Mouse (Mus musculus): ENCODE measurements at regions not wholly inside any gene's neighbourhood (a gene's known extent, or its start where the extent isn't known, plus 50 kb on each side); places are given as distances from the start of the nearest gene placed in this dataset.
A peak's percentile ranks its signal among the peaks of the same experiment; 100 is the strongest.

DNA sequence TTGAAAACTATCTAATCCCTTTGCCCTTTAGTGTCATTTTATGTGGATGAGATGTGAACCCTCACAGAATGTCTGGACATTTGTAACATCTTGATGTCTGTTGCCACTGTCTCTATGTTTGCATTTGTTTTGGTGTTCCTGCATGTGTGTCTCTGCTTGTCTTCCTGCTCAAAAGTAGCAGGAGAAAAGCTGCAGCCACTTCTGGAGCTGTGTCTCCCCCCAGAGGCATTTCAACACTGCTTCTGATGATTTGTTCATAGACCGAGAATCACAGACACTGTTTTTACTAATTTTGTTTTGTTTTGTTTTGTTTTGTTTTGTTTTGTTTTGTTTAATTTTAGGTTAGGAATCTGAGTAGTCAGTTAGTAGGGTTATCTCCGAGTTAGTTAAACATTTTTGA, 883.8 kb downstream of the Gbe1 start:
- ATAC-seq (no peak), DNase-seq (no peak)
- Histone ChIP-seq H3K36me3 (replicated peaks; ENCODE audit: insufficient read depth, low read length) (no peaks in the 10 kb centered on the region), H3K4me3 (ENCODE audit: low read depth, low read length) (no peak overlapping the region), H3K27me3 (ENCODE audit: insufficient read depth, low read length) (no peaks in the 10 kb centered on the region), H3K4me1 (ENCODE audit: insufficient read depth) (no peaks in the 10 kb centered on the region), H3K27ac (ENCODE audit: low read depth) (no peak overlapping the region), H3K9me3 (ENCODE audit: low read length) (no peaks in the 10 kb centered on the region), H3K9ac (replicated peaks) (no peak overlapping the region), H3K4me2 (ENCODE audit: low read depth, low read length) (no peak overlapping the region)
- TF ChIP-seq CTCF (IDR thresholded peaks at IDR 0.05; ENCODE audit: low read depth) (no peak), EP300 (IDR thresholded peaks at IDR 0.05; ENCODE audit: low read depth) (no peak)
- 60% methylated on average over 2 of the region's 2 CpGs for WGBS (ENCODE audit: insufficient replicate concordance)

DNA sequence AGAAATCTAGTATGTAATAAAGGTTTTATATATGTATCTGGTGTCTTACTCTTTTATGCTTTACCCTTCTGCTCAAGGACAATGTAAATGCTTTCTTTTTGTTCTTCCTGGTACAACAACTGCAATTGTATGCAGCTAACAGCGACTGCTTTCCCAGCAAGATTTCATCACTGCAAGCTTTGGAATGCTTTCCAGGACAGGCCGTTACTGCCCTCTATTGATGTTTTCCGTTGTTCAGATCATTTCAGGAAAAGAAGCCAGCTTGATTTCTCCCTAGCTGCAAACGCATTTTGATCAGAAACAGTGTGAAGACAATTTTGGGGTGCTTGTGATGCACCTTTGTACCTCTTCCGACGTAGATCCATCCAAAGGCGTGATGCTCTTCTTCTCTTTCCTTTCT, 895.1 kb downstream of the Gbe1 start:
- ATAC-seq (no peak), DNase-seq (no peak)
- no peak overlapping the region for H3K4me2 ChIP-seq (ENCODE audit: low read depth, low read length)
- no peaks in the 10 kb centered on the region for H3K27me3 ChIP-seq (ENCODE audit: insufficient read depth, low read length)
- no peak overlapping the region for H3K4me3 ChIP-seq (ENCODE audit: low read depth, low read length)
- H3K36me3 ChIP-seq (replicated peaks; ENCODE audit: insufficient read depth, low read length) = no peaks in the 10 kb centered on the region
- no peak overlapping the region for H3K27ac ChIP-seq (ENCODE audit: low read depth)
- no peaks in the 10 kb centered on the region; the same call in 1 of the 2 replicates for H3K9me3 ChIP-seq (ENCODE audit: low read length)
- no peak overlapping the region for H3K9ac ChIP-seq (replicated peaks)
- WGBS (ENCODE audit: insufficient replicate concordance) = 50% methylated on average over 7 of the region's 7 CpGs
- H3K4me1 ChIP-seq (ENCODE audit: insufficient read depth) = no peaks in the 10 kb centered on the region
- TF ChIP-seq EP300 (IDR thresholded peaks at IDR 0.05; ENCODE audit: low read depth) = no peak

DNA sequence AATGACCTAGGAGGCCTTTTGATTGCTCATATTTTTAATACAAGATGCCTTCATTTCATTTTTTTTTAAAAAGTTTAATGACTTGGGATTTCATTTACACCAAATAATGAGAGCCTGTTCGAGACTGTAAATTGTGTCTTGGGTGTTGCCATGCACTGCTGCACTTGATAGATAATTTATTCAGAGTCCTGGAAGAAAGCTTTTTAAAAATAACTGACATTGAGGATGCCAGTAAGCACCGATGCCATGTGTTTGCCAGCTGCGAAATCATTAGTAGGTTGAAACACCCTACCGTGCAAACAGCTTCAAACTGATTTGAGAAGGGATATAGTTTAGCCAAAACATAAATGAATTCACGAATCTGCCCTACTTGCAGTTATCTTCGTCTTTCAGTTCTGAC, 910.7 kb downstream of the Gbe1 start:
- Histone ChIP-seq H3K4me3 (ENCODE audit: low read depth, low read length) (no peak overlapping the region), H3K9me3 (ENCODE audit: low read length) (no peaks in the 10 kb centered on the region), H3K27me3 (ENCODE audit: insufficient read depth, low read length) (no peaks in the 10 kb centered on the region), H3K27ac (ENCODE audit: low read depth) (no peak overlapping the region), H3K4me1 (ENCODE audit: insufficient read depth) (no peaks in the 10 kb centered on the region), H3K4me2 (ENCODE audit: low read depth, low read length) (no peak overlapping the region), H3K36me3 (replicated peaks; ENCODE audit: insufficient read depth, low read length) (no peaks in the 10 kb centered on the region), H3K9ac (replicated peaks) (no peak overlapping the region)
- no peak for TF ChIP-seq EP300 (IDR thresholded peaks at IDR 0.05; ENCODE audit: low read depth)
- TF ChIP-seq CTCF (IDR thresholded peaks at IDR 0.05; ENCODE audit: low read depth) = no peak
- DNase-seq (no peak), ATAC-seq (no peak)
- WGBS (ENCODE audit: insufficient replicate concordance) = 68% methylated on average over 6 of the region's 6 CpGs

DNA sequence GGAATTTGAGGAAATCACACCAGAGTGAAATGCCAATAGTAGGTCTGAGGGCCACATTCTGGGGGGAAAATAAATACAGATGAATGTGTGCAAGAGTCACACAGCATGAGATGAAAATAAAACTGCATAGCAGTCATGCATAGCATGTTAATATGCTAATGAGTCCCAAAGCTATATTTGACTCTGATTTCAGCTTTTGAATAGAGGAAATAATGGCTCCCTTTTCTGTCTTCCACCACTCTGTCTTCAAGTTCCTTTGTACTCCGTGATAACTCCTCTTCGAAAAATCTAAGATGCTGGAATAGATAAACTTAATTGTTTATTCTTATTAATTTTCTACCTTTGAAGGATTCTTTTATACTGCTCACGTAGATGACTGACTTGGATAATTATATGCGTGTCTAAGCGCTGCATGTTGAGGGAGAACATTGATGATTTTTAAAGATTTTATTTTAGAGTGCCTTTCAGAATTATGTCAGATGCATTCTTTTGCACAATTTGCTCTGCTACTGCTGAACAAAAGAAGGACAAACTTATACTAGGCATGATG, 916.4 kb downstream of the Gbe1 start:
- Histone ChIP-seq H3K4me1 (ENCODE audit: insufficient read depth) (no peaks in the 10 kb centered on the region), H3K4me3 (ENCODE audit: low read depth, low read length) (no peak overlapping the region), H3K9me3 (ENCODE audit: low read length) (no peaks in the 10 kb centered on the region), H3K4me2 (ENCODE audit: low read depth, low read length) (no peak overlapping the region), H3K9ac (replicated peaks) (no peak overlapping the region), H3K27ac (ENCODE audit: low read depth) (no peak overlapping the region), H3K36me3 (replicated peaks; ENCODE audit: insufficient read depth, low read length) (no peaks in the 10 kb centered on the region), H3K27me3 (ENCODE audit: insufficient read depth, low read length) (no peaks in the 10 kb centered on the region)
- DNase-seq (no peak), ATAC-seq (no peak)
- TF ChIP-seq EP300 (IDR thresholded peaks at IDR 0.05; ENCODE audit: low read depth) (no peak), CTCF (IDR thresholded peaks at IDR 0.05; ENCODE audit: low read depth) (no peak)
- WGBS (ENCODE audit: insufficient replicate concordance) = 82% methylated on average over 5 of the region's 5 CpGs

DNA sequence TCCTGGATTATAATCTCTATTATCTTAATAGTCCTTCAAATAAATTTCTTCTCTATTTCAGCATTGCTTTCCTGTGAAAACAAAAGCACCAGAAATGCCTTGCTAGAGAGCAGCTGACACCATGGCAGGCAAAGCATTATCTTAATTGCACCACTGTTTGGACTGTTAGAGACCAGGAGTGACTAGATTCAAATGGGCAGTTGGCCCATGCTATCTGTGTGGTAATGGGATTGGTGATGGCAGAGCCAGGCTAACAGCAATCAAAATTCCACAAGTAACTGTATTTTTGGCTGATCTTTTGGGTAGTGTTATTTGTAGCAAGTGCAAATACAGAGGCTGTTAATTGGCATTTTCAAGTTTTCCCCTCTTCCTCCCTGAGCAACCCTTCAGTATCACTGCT, 929.3 kb downstream of the Gbe1 start:
- Histone ChIP-seq H3K36me3 (replicated peaks; ENCODE audit: insufficient read depth, low read length) (no peaks in the 10 kb centered on the region), H3K9me3 (ENCODE audit: low read length) (no peaks in the 10 kb centered on the region), H3K27ac (ENCODE audit: low read depth) (no peak overlapping the region), H3K4me2 (ENCODE audit: low read depth, low read length) (no peak overlapping the region), H3K4me1 (ENCODE audit: insufficient read depth) (no peaks in the 10 kb centered on the region), H3K4me3 (ENCODE audit: low read depth, low read length) (no peak overlapping the region), H3K27me3 (ENCODE audit: insufficient read depth, low read length) (no peaks in the 10 kb centered on the region), H3K9ac (replicated peaks) (no peak overlapping the region)
- no peak for ATAC-seq
- DNase-seq = no peak
- no peak for TF ChIP-seq CTCF (IDR thresholded peaks at IDR 0.05; ENCODE audit: low read depth)
- no peak for TF ChIP-seq EP300 (IDR thresholded peaks at IDR 0.05; ENCODE audit: low read depth)

DNA sequence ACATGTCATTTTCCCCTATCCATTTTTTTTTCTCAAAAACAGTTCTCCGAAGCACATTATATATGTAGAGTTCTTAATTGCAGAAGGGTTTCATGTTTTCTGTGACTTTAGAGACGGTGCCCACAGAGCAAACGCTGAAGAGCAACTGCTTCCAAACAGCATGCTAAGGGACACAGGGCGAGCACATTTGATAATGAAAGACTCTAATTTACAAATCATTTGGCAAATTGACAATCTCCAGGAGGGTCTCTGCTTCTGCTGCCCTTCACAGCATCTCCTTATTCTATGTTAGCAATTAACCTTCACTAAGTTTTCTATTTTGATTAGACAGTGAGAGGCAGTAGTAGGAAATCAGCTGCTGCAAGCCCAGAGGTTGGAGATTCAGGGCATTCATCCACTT, 929.7 kb downstream of the Gbe1 start:
- ATAC-seq (no peak), DNase-seq (no peak)
- Histone ChIP-seq H3K27ac (ENCODE audit: low read depth) (no peak overlapping the region), H3K4me3 (ENCODE audit: low read depth, low read length) (no peak overlapping the region), H3K4me1 (ENCODE audit: insufficient read depth) (no peaks in the 10 kb centered on the region), H3K9me3 (ENCODE audit: low read length) (no peaks in the 10 kb centered on the region), H3K36me3 (replicated peaks; ENCODE audit: insufficient read depth, low read length) (no peaks in the 10 kb centered on the region), H3K9ac (replicated peaks) (no peak overlapping the region), H3K27me3 (ENCODE audit: insufficient read depth, low read length) (no peaks in the 10 kb centered on the region), H3K4me2 (ENCODE audit: low read depth, low read length) (no peak overlapping the region)
- TF ChIP-seq CTCF (IDR thresholded peaks at IDR 0.05; ENCODE audit: low read depth) = no peak
- no peak for TF ChIP-seq EP300 (IDR thresholded peaks at IDR 0.05; ENCODE audit: low read depth)
- 74% methylated on average over 4 of the region's 4 CpGs for WGBS (ENCODE audit: insufficient replicate concordance)

DNA sequence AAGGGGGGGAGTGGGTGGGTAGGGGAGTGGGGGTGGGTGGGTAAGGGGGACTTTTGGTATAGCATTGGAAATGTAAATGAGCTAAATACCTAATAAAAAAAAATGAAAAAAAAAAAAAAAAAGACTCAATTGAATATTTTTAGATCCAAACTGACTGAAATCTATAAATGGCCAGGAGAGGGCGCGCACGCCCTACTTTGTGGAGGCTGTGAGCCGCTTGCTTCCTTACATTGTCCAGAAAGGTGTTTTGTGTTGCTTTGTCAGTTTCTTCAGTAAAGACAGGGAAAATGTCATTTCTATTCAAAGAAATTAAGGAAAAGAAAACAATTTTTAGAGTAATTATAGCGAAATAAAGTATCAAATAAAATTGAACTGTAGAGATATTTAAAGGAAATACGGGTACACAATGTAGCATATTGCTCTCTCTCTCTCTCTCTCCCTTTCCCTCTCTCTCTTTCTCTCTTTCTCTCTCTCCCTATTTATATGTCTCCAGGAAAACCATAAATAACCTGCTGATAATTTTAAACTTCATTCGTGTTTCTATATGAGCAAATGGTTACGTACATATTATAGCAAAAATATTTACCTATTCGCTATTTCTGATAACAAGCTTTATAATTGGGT, 933.9 kb downstream of the Gbe1 start:
- H3K9ac ChIP-seq (replicated peaks) = no peak overlapping the region
- H3K27ac ChIP-seq (ENCODE audit: low read depth) = no peak overlapping the region
- H3K27me3 ChIP-seq (ENCODE audit: insufficient read depth, low read length) = no peaks in the 10 kb centered on the region
- no peaks in the 10 kb centered on the region for H3K36me3 ChIP-seq (replicated peaks; ENCODE audit: insufficient read depth, low read length)
- no peaks in the 10 kb centered on the region for H3K9me3 ChIP-seq (ENCODE audit: low read length)
- ATAC-seq (no peak), DNase-seq (peak; percentile 54)
- TF ChIP-seq CTCF (IDR thresholded peaks at IDR 0.05; ENCODE audit: low read depth) (peak; percentile 56), EP300 (IDR thresholded peaks at IDR 0.05; ENCODE audit: low read depth) (no peak)
- H3K4me3 ChIP-seq (ENCODE audit: low read depth, low read length) = no peak overlapping the region
- no peaks in the 10 kb centered on the region for H3K4me1 ChIP-seq (ENCODE audit: insufficient read depth)
- WGBS (ENCODE audit: insufficient replicate concordance) = 34% methylated on average over 9 of the region's 9 CpGs
- no peak overlapping the region for H3K4me2 ChIP-seq (ENCODE audit: low read depth, low read length)
